Mouse (Mus musculus) erythroid progenitor cell, adult 5-6 weeks (primary cell): ENCODE data around the gene Ccnl2. TPM values are rescaled to one million over a fixed set of nuclear protein-coding genes. Genes with fewer than 3 reads are reported as not detected.

Source experiments
- ATAC-seq: replicated peaks from 2 replicates; pipeline ENCODE4 v1.8.0; 2016; ENCODE audit warnings: moderate number of reproducible peaks, mild to moderate bottlenecking, moderate TSS enrichment, inconsistent platforms; ENCODE audit not compliant: poor library complexity, low FRiP score, severe bottlenecking
- total RNA-seq, 2 experiments: library from RNA; stranded (forward) in 1 of 2; stranded (reverse) in 1 of 2; fragments of 150-400 nt in 1 of 2; fragments of 186-747, 209-891 nt in 1 of 2; gene quantifications; 2 replicates each; pipeline versions ENCODE4 v1.2.3 to v1.2.4; 2015 to 2017; ENCODE audit warnings: low replicate concordance in 2 of 2

Gene Ccnl2
- total RNA-seq (2015; ENCODE audit: low replicate concordance) (258 and 265 TPM in 2 replicates), total RNA-seq (2017; ENCODE audit: low replicate concordance) (262 and 283 TPM in 2 replicates)

- ATAC-seq, result peak; percentile 99
Observed at GRCm38 (mm10) chr4:155811929-155812664, at the start of gene Ccnl2. Gene Ccnl2 (plus strand): TSS chr4:155812489.

GRCm38 (mm10) chr4:155769496-155769879 lies 42.8 kb upstream of the Ccnl2 start:
- ATAC-seq, result 0 out of 2 replicates have a peak, but pooled peaks have one; percentile 2

- ATAC-seq, result peak; percentile 83
Observed at GRCm38 (mm10) chr4:155769880-155770512, 42.3 kb upstream of the Ccnl2 start.

- no peak for ATAC-seq
Observed at GRCm38 (mm10) chr4:155770626-155771025, 41.7 kb upstream of the Ccnl2 start.

- ATAC-seq, result no peak
Observed at GRCm38 (mm10) chr4:155771706-155772105, 40.6 kb upstream of the Ccnl2 start.

GRCm38 (mm10) chr4:155772786-155773185 lies 39.5 kb upstream of the Ccnl2 start:
- ATAC-seq, result no peak

GRCm38 (mm10) chr4:155773335-155774078 lies 38.8 kb upstream of the Ccnl2 start:
- ATAC-seq, result no peak

- peak; percentile 79 for ATAC-seq
Observed at GRCm38 (mm10) chr4:155774280-155774754, 38.0 kb upstream of the Ccnl2 start, which contains the start of gene Vwa1. Gene Vwa1 (minus strand): TSS chr4:155774698.

- no peak for ATAC-seq
Observed at GRCm38 (mm10) chr4:155774971-155775740, 37.1 kb upstream of the Ccnl2 start.

- ATAC-seq, result no peak
Observed at GRCm38 (mm10) chr4:155775855-155776254, 36.4 kb upstream of the Ccnl2 start.

GRCm38 (mm10) chr4:155776704-155777335 lies 35.5 kb upstream of the Ccnl2 start:
- ATAC-seq, result no peak

GRCm38 (mm10) chr4:155777816-155778215 lies 34.5 kb upstream of the Ccnl2 start:
- ATAC-seq, result no peak

- ATAC-seq, result no peak
Observed at GRCm38 (mm10) chr4:155779498-155779897, 32.8 kb upstream of the Ccnl2 start.

GRCm38 (mm10) chr4:155780895-155781294 lies 31.4 kb upstream of the Ccnl2 start:
- no peak for ATAC-seq

GRCm38 (mm10) chr4:155783486-155784080 lies 28.7 kb upstream of the Ccnl2 start:
- no peak for ATAC-seq

GRCm38 (mm10) chr4:155784081-155784701 lies 28.1 kb upstream of the Ccnl2 start:
- ATAC-seq, result peak; percentile 69

- ATAC-seq, result no peak
Observed at GRCm38 (mm10) chr4:155785246-155785645, 27.0 kb upstream of the Ccnl2 start.

GRCm38 (mm10) chr4:155785819-155786218 lies 26.5 kb upstream of the Ccnl2 start, which contains the start of gene Tmem88b:
Gene Tmem88b (minus strand): TSS chr4:155785874.
- peak; percentile 40 for ATAC-seq
